Mouse (Mus musculus): ENCODE results near the gene Olfr132. TPM values are rescaled to one million over a fixed set of nuclear protein-coding genes. Genes with fewer than 3 reads are reported as not detected.

Gene Olfr132
- not detected in 2 replicates for polyA plus RNA-seq (2012; rRNA removed; ENCODE audit: low replicate concordance)

GRCm38 (mm10) chr17:38134426-38134825 lies at the start of gene Olfr132:
Olfr132 (minus strand) TSS chr17:38134526.

GRCm38 (mm10) chr17:38171088-38171487 lies 36.8 kb upstream of the Olfr132 start, which contains the start of gene Olfr134:
Olfr134 (plus strand) TSS chr17:38171388.

GRCm38 (mm10) chr17:38144981-38145380 lies 10.7 kb upstream of the Olfr132 start, which contains the start of gene Olfr133:
Olfr133 (plus strand) TSS chr17:38145281.

GRCm38 (mm10) chr17:38088593-38088992 lies 45.7 kb downstream of the Olfr132 start, which contains the start of gene Olfr131:
Olfr131 (minus strand) TSS chr17:38088693.

Other genes with a start within 250 kb of the Olfr132 start
- gene Olfr127, start 234.1 kb downstream of the Olfr132 start, polyA plus RNA-seq (2012; rRNA removed; ENCODE audit: low replicate concordance): not detected in 2 replicates
- not detected in 2 replicates for gene Olfr128, start 214.0 kb downstream of the Olfr132 start, polyA plus RNA-seq (2012; rRNA removed; ENCODE audit: low replicate concordance)
- gene Olfr761, start 181.4 kb downstream of the Olfr132 start, polyA plus RNA-seq (2012; rRNA removed; ENCODE audit: low replicate concordance): not detected in 2 replicates
- gene Olfr129, start 74.4 kb downstream of the Olfr132 start, polyA plus RNA-seq (2012; rRNA removed; ENCODE audit: low replicate concordance): not detected in 2 replicates
- not detected in 2 replicates for gene Olfr130, start 70.6 kb downstream of the Olfr132 start, polyA plus RNA-seq (2012; rRNA removed; ENCODE audit: low replicate concordance)
- gene Olfr131, start 45.8 kb downstream of the Olfr132 start, polyA plus RNA-seq (2012; rRNA removed; ENCODE audit: low replicate concordance): not detected in 2 replicates
- not detected in 2 replicates for gene Olfr133, start 10.8 kb upstream of the Olfr132 start, polyA plus RNA-seq (2012; rRNA removed; ENCODE audit: low replicate concordance)
- gene Olfr134, start 36.9 kb upstream of the Olfr132 start, polyA plus RNA-seq (2012; rRNA removed; ENCODE audit: low replicate concordance): not detected in 2 replicates
- not detected in 2 replicates for gene Olfr135, start 69.8 kb upstream of the Olfr132 start, polyA plus RNA-seq (2012; rRNA removed; ENCODE audit: low replicate concordance)
- not detected in 2 replicates for gene Olfr138, start 126.5 kb upstream of the Olfr132 start, polyA plus RNA-seq (2012; rRNA removed; ENCODE audit: low replicate concordance)
- not detected in 2 replicates for gene Olfr137, start 173.0 kb upstream of the Olfr132 start, polyA plus RNA-seq (2012; rRNA removed; ENCODE audit: low replicate concordance)
- not detected in 2 replicates for gene Olfr136, start 195.3 kb upstream of the Olfr132 start, polyA plus RNA-seq (2012; rRNA removed; ENCODE audit: low replicate concordance)